Mouse (Mus musculus) brain, embryonic 18.5 days (tissue): ENCODE data around the gene Fmnl3.
"Not testable (repeated sequence)": the region's sequence is repeated elsewhere in the genome, so short reads cannot be mapped to it uniquely, and the experiment has no call there.

Source experiments
- DNase-seq: peaks from one replicate; pipeline ENCODE4 v3.0.0-alpha.2; 2012; ENCODE audit warnings: low read depth, low spot score

The Fmnl3 gene

GRCm38 (mm10) chr15:99387976-99388375 lies 17.7 kb upstream of the Fmnl3 start:
- DNase-seq = no peak

- no peak for DNase-seq
Observed at GRCm38 (mm10) chr15:99386796-99387195, 16.5 kb upstream of the Fmnl3 start.

DNA sequence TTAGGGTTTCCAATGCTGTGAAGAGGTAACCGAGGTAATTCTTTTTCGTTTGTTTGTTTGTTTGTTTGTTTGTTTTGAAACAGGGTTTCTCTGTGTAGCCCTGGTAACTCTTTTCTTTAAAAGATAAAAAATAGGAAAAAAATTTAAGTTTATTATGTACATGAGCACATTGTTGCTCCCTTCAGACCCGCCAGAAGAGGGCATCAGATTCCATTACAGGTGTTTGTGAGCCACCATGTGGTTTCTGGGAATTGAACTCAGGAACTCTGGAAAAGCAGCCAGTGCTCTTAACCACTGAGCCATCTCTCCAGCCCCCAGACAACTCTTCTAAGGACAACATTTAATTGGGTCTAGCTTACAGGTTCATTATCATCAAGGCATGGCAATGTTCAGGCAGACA lies 15.8 kb upstream of the Fmnl3 start:
- DNase-seq = not testable (repeated sequence)

DNA sequence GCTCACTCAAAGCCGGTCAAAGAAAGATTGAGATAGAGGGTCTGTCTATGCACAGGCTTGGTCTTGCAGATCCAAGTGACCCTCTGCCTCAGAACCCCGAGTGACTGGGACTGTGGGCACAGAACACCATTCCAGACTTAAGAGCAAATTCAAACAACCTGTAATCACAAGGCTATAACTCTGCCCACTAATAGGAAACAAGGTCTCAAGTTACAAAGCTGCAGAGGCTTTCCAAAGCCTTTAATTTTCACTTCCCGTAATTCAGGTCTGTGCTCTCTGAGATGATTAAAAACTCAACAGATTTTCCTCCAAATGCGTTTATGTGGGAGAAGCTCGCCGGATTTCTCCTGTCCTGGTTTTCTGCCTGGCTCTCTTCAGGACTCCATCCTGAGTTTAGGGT lies 13.8 kb upstream of the Fmnl3 start:
- no peak for DNase-seq

- DNase-seq = no peak
Observed at GRCm38 (mm10) chr15:99382893-99383292, 12.6 kb upstream of the Fmnl3 start.

- no peak for DNase-seq
Observed at GRCm38 (mm10) chr15:99376240-99376639, 6.0 kb upstream of the Fmnl3 start.

DNA sequence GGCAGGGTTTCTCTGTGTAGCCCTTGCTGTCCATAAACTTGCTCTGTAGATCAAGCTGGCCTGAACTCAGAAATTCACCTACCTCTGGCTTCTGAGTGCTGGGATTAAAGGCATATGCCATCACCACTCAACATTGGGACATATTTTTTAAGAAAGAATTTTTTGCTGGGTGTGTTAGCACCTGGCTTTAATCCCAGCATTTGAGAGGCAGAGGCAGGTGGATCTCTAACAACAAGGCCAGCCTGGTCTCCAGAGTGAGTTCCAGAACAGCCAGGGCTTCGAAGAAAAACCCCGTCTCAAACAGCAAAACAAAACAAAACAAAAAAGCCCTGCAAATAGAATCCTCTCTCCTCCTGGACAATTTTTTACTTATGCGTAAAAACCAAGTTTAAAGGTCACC lies 5.3 kb upstream of the Fmnl3 start:
- DNase-seq = no peak

- DNase-seq = no peak
Observed at GRCm38 (mm10) chr15:99375036-99375435, 4.8 kb upstream of the Fmnl3 start.

DNA sequence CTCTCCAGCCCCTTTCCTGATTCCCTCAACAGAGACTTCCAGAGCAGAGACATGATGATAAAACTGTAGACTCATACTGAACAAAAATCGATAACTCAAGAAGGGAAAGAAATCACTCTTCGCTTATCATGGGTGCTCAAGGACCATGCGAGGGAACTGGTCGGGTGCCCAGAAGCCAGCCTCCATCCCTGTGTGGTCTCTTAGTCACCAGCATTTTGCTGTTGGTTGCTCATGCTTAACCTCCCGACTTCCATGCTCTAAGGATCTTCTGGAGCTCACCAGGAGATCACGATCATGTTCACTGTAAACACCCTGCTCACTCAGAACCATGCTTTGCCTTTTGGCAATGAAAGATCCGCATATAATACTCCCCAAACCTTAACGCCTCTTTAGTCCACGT lies 2.5 kb upstream of the Fmnl3 start:
- no peak for DNase-seq

GRCm38 (mm10) chr15:99371526-99372340 lies 1.5 kb upstream of the Fmnl3 start:
- no peak for DNase-seq

DNA sequence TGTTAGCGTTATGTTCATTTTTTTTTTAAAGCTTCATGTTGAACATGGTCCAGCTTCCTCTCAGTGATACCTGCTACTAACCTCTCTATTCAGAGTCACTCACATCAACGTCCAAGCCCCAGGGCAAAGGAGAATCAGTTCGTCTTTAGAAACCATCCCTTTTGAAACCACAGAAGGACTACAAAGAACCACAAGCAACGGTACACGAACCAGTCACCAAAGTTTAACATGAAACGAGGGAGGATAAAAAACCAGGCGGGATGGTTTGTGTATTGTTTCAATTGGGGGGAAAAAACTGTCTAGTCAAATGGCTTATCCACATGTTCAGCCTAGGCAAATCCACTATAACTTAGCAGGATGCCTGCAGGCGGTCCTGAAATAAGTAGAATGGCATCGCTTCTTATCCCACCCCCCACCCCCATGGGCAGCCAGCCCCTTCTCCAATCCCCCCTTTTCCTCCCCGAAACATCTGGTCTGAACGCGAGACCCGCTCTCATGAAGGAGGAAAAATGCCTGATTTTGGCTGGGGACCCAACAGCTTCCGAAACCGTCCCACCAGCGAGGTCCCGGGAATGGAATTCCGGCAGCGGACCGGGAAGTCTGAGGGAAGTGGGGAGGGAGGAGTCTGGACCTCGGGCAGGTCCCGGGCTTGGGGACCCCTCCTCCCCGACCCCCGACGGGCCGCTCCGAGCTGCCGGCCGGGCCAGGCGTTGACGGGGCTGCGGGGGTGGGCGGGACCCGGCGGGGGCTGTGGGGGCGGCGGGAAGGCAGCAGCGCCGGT lies 701 bp downstream of the Fmnl3 start:
- DNase-seq = no peak

DNA sequence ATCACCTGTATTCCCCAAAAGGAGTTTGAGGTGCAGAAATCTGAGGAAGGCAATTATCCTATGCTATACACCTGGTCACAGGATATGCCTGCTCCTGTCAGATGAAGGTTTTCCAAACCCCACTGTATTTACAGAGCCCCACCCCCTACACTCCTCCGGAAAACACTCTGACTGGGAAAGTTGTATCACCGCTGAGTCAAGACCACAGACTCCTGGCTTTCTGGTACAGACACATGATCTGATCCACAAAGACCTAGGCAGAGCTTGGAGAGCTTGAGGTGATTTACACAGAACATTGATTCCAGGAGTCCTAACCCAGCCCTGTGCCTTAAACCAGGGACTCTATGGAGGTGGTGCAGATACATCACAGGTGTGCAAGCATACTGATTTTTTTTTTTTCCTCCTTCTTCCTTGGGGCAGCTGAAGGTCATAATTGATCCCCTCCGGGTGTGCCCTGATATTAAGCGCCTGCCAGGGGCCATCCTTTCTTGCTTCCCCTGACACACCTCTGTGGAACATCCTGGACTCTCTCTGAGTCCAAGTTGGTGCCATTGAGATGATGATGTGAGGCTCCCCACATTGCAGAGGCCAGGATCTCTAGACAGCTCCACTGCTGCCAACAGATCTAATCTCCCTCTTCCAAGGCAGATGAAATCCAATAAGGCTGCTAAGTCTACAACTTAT lies 1.6 kb downstream of the Fmnl3 start:
- no peak for DNase-seq

DNA sequence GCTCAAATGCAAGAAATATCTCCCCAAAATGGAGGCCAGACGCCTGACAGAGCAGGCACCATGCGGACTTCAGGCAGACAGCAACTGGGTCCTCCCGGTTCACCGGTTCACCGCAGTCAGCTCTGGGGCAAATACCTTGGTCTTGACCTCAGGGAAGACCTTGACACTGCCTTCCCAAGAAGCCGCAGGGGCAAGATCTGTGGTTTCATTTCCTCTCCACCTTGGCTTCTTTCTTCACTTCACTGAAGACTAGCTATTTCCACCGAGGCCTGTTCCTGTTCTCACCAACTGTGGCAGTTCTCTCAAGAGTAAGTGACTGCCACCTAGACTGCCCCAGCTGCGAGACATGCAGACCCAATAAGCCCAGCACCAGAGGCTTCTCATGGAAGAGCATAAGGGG lies 5.4 kb downstream of the Fmnl3 start:
- no peak for DNase-seq

DNA sequence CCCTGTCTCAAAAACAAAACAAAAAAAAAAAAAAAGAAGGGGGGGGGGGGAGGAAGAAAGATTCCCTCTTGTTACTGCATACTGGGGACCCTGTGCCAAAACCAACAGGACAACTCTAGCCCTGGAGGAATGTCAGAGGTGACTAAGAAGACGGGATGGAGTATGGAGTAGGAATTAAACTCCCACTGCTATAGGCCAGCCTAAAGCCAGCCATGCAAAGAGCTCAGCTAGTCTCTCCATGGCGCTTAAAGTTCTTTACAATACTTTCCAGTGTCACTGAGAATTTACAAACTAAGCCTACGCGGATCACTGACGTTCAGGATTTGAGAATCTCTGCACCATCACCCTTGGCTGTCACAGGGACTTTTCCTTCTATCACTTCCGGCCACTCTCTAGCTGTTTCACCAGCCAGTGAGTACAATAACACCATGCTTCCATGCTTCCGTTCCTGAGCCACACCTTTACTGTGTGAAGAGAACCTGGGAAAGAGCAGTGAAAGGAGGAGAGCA lies 6.2 kb downstream of the Fmnl3 start:
- no peak for DNase-seq

DNA sequence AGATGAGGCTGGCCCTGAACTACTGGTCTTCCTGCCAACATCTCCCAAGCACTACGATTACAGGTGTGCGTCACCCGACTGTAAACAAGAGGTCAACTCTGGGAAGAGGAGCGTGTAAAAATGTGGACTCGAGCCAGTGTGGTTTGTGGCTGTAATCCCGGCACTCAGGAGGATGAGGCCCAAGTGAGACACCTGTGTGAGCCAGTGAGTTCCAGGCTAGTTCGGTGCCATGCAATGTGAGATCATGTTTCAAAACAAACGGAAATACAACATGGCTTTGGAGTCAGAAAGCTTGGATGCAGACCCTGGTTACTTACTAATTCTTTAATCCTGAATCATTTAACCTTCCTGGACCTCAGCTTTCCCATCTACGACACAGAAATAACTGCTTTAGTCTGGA lies 11.3 kb downstream of the Fmnl3 start:
- DNase-seq = no peak

DNA sequence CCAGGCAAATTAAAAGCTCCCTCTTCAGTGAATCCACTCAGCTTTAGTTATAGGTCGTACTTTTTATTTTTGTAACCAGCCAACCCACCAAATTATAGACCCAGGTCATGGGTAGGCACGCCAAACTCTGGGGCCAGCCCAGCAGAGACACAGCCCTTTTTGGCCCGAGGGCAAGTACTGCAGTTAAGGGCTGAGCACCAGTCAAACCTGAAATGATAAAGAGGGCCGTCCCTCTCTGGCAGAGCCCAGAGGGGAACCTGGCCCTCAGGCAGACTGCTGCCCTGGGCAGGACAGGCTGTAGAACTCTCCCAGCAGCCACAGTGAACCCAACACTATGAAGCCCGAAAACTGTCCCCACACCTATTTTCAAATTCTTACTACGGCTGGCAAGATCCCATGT lies 13.8 kb downstream of the Fmnl3 start:
- no peak for DNase-seq

DNA sequence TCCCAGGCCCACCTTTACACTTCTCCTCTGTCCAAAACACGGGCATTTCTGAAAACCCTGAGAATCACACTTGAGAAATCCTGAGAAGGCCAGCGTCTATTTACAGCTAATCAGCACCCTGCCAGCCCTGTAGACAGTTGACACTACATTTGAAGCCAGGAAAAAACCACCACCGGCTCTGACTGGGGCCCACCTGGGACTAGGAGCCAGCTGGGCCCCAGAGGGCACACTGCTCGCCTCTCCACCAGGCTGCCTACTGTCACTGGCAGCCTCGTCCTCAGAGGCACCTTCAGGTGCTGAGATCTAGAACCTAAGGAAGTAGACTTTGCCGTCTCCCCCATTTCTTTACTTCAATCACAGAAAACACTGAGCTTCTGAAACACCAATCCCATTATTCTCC lies 14.6 kb downstream of the Fmnl3 start:
- no peak for DNase-seq

DNA sequence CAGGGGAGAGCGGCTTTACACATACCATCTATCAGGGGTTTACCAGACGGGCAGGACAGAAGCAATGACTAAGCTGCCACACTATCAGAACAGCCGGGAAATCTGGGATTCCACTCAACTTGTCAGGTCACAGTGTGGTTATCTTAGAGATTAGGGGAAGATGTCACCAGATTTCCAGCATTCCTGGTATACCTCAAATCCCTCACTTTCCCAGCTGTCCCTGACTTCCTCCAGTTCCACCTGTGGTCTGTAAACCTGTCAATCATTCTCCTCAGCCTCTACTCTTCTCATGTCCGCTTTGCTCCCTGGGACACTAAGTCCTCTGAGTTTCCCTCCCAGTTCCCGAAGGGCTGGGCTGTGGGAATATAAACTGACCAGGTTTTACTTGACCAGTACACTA lies 18.0 kb downstream of the Fmnl3 start:
- no peak for DNase-seq

DNA sequence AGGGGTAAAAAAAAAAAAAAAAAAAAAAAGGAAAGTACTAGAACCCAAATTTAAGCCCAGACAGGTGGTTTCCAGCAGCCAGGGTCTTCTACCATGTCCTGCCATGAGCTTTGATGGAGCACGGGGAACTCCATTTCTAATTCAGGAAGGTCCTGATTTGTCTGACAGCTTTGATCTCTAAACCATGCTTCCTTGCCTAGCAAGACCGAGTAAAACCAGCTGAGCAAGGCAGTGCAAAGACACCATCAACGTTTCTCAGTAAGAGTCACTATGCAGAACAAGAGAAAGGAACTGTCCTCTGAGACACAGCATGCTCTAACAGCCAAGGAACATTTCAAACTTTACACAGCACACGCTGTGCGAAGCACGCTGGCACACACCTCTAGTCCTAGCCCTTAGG lies 18.7 kb downstream of the Fmnl3 start:
- DNase-seq = no peak

GRCm38 (mm10) chr15:99344961-99345360 lies 25.3 kb downstream of the Fmnl3 start:
- DNase-seq = no peak

DNA sequence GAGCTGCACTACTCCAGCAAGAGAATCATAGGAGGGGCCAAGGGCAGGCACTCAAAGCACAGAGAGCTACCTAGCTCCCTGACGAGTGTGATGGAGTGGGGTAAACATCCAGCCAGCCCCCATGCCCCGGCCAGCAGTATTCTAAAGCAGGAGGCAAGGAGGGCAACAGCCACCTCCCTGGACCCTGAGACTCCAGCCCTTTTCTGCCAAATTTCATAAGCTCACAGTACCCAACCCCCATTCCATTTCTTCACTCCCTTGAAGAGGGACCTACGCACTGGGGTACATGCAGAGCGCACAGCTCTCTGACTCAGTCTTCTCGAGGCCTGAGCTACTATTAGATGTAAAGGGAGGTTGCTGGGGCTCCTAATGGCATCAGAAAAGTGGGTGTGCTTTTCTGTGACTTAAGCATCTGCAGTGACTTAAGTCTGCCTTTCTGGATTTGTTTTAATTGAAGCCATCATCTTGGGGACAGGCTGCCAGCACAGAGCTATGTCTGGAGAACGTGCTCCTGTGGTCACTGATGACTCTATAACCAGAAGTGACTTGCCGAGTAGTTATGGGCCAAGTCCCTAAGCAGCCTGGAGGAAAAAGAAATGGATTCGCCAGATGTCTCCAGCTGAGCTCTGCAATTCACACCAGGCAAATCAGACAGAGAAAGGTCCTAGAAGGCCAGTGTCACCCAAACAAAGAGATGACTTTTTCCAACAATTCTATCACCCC lies 26.0 kb downstream of the Fmnl3 start:
- no peak for DNase-seq
